Mouse (Mus musculus) spleen, postnatal 36 days (tissue): ENCODE results near the gene 9530053A07Rik.

Experiments used
- DNase-seq, 2 experiments: peaks; one replicate each; pipeline ENCODE4 v3.0.0; 2022; ENCODE audit warnings: low spot score in 2 of 2, mixed read lengths in 1 of 2

Gene 9530053A07Rik

GRCm38 (mm10) chr7:28169489-28170422, 40.5 kb downstream of the 9530053A07Rik start, which contains the start of gene Fbl:
TSS of gene Fbl (plus strand) at chr7:28169710.
- peak; percentile 89 to 93 for DNase-seq

DNA sequence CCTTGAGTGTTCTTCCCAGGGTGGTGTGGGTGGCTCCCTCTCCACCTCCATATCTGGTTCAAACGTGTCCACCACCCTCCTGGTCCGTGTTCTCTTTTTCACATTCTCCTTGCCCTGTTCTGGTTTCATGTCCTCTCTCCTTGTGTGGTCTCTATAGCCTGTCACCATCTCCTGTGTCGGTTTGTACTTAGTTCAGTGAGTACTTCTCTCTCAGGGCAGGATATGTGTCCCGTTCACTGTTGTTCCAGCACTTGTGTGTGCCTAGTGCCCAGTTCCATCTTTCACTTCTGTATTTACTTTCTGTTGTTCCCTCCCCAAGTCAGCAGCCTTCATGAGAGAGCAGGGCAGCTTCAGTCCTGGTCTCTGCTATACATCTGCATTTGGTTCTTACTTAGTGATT, 46.1 kb downstream of the 9530053A07Rik start:
- no peak for DNase-seq

DNA sequence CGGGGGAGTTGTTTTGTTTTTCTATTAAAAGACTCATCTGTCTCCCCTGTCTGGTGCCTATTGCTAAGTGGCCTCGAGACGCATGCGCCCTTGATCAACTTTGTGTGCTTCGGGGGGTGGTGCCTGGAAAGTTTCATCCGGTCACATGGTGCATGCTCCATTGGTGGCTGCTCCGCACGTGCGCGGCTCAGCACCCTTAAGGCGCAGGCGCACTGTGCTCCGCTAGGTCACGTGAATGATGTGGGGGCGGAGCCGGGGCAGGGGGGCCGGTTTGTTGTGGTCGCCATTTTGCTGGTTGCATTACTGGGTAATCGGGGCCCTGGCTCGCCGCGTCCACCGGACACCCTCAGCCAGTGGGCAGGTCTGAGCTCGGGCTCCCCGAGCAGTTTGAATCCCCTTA, 50.0 kb downstream of the 9530053A07Rik start, which contains the start of gene Dyrk1b:
Gene Dyrk1b, plus strand, starts transcription at position 242 of the 400 bp plus-strand sequence.
- peak; percentile 98 for DNase-seq

- peak; percentile 94 to 95 for DNase-seq
Measured at GRCm38 (mm10) chr7:28179741-28180377, 50.6 kb downstream of the 9530053A07Rik start.

GRCm38 (mm10) chr7:28180890-28181289, 51.6 kb downstream of the 9530053A07Rik start:
- DNase-seq, result no peak

DNA sequence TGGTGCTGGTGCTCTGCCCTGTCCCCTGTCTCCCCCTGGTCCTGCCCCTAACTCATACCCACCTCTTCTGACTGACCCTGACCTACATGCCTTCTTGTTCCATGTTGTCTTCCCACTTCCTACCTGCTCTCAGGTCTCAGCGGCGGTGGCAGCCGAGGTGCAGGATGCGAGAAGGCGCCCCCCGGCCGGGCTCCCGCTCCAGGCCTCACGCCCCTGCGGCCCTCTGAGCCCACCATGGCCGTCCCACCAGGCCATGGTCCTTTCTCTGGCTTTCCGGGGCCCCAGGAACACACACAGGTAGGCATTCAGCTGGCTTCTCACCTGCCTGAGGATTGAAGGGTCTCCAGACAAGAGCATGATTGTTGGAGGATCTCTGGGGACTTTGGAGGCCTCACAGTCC, 52.1 kb downstream of the 9530053A07Rik start:
- no peak for DNase-seq

DNA sequence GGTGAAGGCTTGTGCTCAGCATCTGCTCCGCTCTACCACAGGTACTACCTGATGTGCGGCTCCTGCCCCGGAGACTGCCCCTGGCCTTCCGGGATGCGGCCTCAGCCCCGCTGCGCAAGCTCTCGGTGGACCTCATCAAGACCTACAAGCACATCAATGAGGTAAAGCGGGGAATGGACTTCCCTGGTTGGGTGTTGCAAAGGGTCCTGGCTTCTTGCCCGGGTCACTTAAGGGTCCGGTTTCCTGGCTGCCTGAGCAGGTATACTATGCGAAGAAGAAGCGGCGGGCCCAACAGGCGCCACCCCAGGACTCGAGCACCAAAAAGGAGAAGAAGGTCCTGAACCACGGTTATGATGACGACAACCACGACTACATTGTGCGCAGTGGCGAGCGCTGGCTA, 53.1 kb downstream of the 9530053A07Rik start:
- no peak for DNase-seq

- no peak for DNase-seq
Measured at GRCm38 (mm10) chr7:28185884-28186283, 56.6 kb downstream of the 9530053A07Rik start.

DNA sequence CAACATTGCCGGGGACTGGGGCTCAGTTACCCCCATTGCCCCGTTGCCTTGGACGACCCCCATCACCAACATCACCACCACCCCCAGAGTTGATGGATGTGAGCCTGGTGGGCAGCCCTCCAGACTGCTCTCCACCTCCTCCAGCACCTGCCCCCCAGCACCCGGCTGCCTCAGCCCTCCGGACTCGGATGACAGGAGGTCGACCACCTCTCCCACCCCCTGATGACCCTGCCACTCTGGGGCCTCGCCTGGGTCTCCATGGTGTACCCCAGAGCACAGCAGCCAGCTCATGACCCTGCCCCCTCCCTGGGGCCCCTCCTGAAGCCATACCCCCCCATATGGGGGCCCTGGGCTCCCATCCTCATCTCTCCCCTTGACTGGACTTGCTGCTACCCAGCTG, 57.4 kb downstream of the 9530053A07Rik start:
- no peak for DNase-seq

DNA sequence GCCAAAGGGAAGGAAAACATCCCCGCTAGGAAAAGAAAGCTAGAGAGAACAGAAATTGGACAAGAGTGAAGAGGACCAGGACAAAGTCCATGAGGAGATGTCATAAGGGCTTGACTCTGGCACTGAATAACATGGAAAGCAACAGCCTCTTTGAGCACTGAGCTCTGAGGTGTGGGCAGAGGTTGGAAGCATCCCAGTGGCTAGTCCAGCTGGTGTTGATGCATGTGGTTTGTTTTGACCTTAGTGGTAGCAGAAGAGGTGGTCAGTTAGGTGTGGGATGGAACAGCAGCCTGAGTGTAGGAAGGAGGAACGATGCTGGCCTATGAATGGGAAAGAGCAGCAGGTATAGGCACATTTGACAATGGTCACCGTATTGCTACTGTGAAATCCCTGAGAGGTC, 62.2 kb downstream of the 9530053A07Rik start:
- DNase-seq, result no peak

- DNase-seq, result no peak
Measured at GRCm38 (mm10) chr7:28191903-28192302, 62.6 kb downstream of the 9530053A07Rik start.

DNA sequence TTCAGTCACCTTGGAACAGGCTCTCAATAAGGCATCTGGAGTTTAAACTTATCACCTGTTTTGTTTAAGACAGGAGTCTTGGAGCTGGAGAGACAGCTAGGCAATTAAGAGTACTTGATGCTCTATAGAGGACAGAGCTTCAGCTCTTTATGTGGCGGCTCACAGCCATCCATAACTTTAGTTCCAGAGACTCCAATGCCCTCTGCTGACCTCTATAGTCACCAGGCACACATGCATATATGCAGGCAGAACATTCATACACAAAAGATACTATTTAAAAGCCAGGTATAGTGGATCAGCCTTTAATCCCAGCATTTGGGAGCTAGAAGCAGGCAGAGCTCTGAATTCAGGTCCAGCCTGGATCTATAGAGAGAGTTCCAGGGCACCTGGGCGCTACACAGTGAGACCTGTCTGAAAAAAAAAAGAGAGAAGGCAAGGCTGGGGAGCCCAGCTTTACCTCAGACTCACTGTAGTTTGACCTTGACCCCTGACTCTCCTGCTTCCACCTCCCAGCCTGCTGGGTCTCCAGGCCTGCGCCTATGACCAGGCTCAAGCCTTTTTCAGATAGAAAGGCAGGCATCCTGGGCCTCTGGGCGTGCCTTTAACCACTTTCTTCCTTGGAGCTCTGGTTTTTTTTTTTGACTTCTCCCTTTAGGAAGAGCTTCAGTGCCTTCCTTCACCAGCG, 66.3 kb downstream of the 9530053A07Rik start:
- DNase-seq, result no peak

- DNase-seq, result no peak
Measured at GRCm38 (mm10) chr7:28196528-28196927, 67.3 kb downstream of the 9530053A07Rik start.

- no peak for DNase-seq
Measured at GRCm38 (mm10) chr7:28199054-28199453, 69.8 kb downstream of the 9530053A07Rik start.

GRCm38 (mm10) chr7:28203207-28204108, 74.2 kb downstream of the 9530053A07Rik start:
- DNase-seq, result no peak

DNA sequence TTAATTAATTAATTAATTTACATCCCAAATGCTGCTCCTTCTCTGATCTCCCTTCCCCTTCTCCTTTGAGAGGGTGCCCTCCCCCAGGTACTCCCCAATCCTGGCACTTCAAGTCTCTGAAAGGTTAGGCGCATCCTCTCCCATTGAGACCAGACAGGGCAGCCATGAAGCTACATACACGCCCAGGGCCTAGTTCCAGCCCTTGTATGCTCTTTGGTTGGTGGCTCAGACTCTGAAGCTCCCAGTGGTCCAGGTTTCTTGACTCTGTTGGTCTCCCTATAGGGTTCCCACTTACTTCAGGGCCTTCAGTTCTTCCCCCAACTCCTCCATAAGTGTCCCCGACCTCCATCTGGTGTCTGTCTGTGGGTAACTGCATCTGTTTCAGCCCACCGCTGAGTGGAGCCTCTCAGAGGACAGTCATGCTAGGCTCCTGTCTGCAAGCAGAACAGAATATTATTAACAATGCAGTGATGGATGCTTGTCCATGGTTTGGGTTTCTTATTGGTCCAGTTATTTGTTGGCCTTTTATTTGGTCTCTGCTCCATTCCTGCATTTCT, 76.9 kb downstream of the 9530053A07Rik start:
- no peak for DNase-seq

- DNase-seq, result no peak
Measured at GRCm38 (mm10) chr7:28208396-28208987, 79.2 kb downstream of the 9530053A07Rik start.

DNA sequence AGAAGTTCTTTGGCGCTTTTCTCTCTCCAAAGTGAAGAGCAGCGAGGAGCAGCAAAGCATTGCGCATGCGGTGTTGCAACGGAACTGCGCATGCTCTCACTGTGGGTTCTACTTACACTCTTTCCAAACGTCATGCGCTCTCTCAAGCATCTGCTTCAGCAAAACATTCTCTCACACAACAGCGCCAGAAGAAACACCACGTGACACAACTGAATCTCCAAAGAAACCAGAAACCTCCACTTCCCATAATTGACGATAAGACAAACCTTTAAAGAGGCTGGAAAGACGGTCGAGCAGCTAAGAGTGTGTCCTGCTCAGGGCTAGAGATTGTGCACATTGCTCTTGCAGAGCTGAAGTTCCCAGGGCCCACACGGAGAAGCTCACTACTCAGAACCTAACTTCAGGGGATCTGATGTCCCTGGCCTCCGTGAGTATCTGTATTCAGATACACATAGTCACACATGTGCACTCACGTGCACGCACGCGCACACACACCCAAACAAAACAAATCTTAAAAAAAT, 79.8 kb downstream of the 9530053A07Rik start:
- DNase-seq, result peak; percentile 64 to 65

DNA sequence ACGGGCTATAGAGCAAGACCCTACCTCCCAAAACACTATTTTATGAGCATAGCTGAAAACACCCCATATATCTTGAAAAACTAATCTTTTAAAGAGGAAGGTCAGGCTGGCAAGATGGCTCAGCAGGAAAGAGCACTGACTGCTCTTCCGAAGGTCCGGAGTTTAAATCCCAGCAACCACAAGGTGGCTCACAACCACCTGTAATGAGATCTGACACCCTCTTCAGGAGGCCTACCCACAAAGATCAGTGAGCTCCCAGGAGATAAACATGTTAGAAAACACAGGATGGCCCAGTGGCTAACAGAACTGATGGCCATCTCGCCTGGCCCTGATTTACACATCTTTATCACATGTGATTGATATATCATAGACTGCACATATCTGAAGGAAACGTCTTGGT, 81.5 kb downstream of the 9530053A07Rik start:
- DNase-seq, result no peak

- DNase-seq, result peak; percentile 17 to 27
Measured at GRCm38 (mm10) chr7:28214142-28214541, 84.9 kb downstream of the 9530053A07Rik start.
